Mouse (Mus musculus): ENCODE measurements around the gene Gng7. TPM values are rescaled to one million over a fixed set of nuclear protein-coding genes. Genes with fewer than 3 reads are reported as not detected.
"Not testable (repeated sequence)": the region's sequence is repeated elsewhere in the genome, so short reads cannot be mapped to it uniquely, and the experiment has no call there.

Gene Gng7
- polyA plus RNA-seq, 1 experiment: 4.1 TPM

- no peak for TF ChIP-seq POLR2A (IDR thresholded peaks at IDR 0.05; ENCODE audit: insufficient read depth, low read length)
- TF ChIP-seq EP300 (IDR thresholded peaks at IDR 0.05; ENCODE audit: insufficient read depth, low read depth, low read length): no peak
- TF ChIP-seq CTCF (IDR thresholded peaks at IDR 0.05; ENCODE audit: low read depth, low read length): no peak
- no peak overlapping the region for H3K27ac ChIP-seq (ENCODE audit: insufficient read depth, low read length)
- peaks cover 2% of the 10 kb centered on the region for H3K4me1 ChIP-seq (ENCODE audit: control insufficient read depth, insufficient read depth, low read length)
- no peak overlapping the region for H3K4me3 ChIP-seq (ENCODE audit: low read depth, low read length)
- no peak overlapping the region for H3K9ac ChIP-seq (ENCODE audit: low read depth, poor library complexity, severe bottlenecking)
- no peaks in the 10 kb centered on the region for H3K27me3 ChIP-seq (ENCODE audit: control insufficient read depth, insufficient read depth, low read length, poor library complexity, severe bottlenecking)
- H3K9me3 ChIP-seq (replicated peaks; ENCODE audit: control insufficient read depth, insufficient read depth, low read length, poor library complexity, severe bottlenecking): no peaks in the 10 kb centered on the region
- no peaks in the 10 kb centered on the region for H3K36me3 ChIP-seq (ENCODE audit: control insufficient read depth, insufficient read depth, low read length, poor library complexity, severe bottlenecking)
Measured at GRCm38 (mm10) chr10:81057406-81058130, 42.8 kb upstream of the Gng7 start.

GRCm38 (mm10) chr10:81055802-81056340 lies 41.1 kb upstream of the Gng7 start:
- not testable (repeated sequence) for H3K4me3 ChIP-seq (ENCODE audit: low read depth, low read length); H3K27me3 ChIP-seq (ENCODE audit: control insufficient read depth, insufficient read depth, low read length, poor library complexity, severe bottlenecking); H3K36me3 ChIP-seq (ENCODE audit: control insufficient read depth, insufficient read depth, low read length, poor library complexity, severe bottlenecking); H3K4me1 ChIP-seq (ENCODE audit: control insufficient read depth, insufficient read depth, low read length); H3K27ac ChIP-seq (ENCODE audit: insufficient read depth, low read length); H3K9me3 ChIP-seq (replicated peaks; ENCODE audit: control insufficient read depth, insufficient read depth, low read length, poor library complexity, severe bottlenecking); H3K9ac ChIP-seq (ENCODE audit: low read depth, poor library complexity, severe bottlenecking)

GRCm38 (mm10) chr10:81055169-81055568 lies 40.4 kb upstream of the Gng7 start:
- TF ChIP-seq EP300 (IDR thresholded peaks at IDR 0.05; ENCODE audit: insufficient read depth, low read depth, low read length): no peak
- TF ChIP-seq POLR2A (IDR thresholded peaks at IDR 0.05; ENCODE audit: insufficient read depth, low read length): no peak
- no peak for TF ChIP-seq CTCF (IDR thresholded peaks at IDR 0.05; ENCODE audit: low read depth, low read length)
- H3K36me3 ChIP-seq (ENCODE audit: control insufficient read depth, insufficient read depth, low read length, poor library complexity, severe bottlenecking): peaks cover 13% of the 10 kb centered on the region
- no peak overlapping the region for H3K4me3 ChIP-seq (ENCODE audit: low read depth, low read length)
- H3K27me3 ChIP-seq (ENCODE audit: control insufficient read depth, insufficient read depth, low read length, poor library complexity, severe bottlenecking): no peaks in the 10 kb centered on the region
- H3K9ac ChIP-seq (ENCODE audit: low read depth, poor library complexity, severe bottlenecking): no peak overlapping the region
- H3K27ac ChIP-seq (ENCODE audit: insufficient read depth, low read length): no peak overlapping the region
- no peaks in the 10 kb centered on the region for H3K4me1 ChIP-seq (ENCODE audit: control insufficient read depth, insufficient read depth, low read length)
- H3K9me3 ChIP-seq (replicated peaks; ENCODE audit: control insufficient read depth, insufficient read depth, low read length, poor library complexity, severe bottlenecking): no peaks in the 10 kb centered on the region

GRCm38 (mm10) chr10:81052577-81052976 lies 37.8 kb upstream of the Gng7 start:
- Histone ChIP-seq H3K9me3 (replicated peaks; ENCODE audit: control insufficient read depth, insufficient read depth, low read length, poor library complexity, severe bottlenecking) (no peaks in the 10 kb centered on the region), H3K9ac (ENCODE audit: low read depth, poor library complexity, severe bottlenecking) (no peak overlapping the region), H3K36me3 (ENCODE audit: control insufficient read depth, insufficient read depth, low read length, poor library complexity, severe bottlenecking) (peaks cover 34% of the 10 kb centered on the region), H3K27me3 (ENCODE audit: control insufficient read depth, insufficient read depth, low read length, poor library complexity, severe bottlenecking) (no peaks in the 10 kb centered on the region), H3K27ac (ENCODE audit: insufficient read depth, low read length) (no peak overlapping the region), H3K4me3 (ENCODE audit: low read depth, low read length) (no peak overlapping the region), H3K4me1 (ENCODE audit: control insufficient read depth, insufficient read depth, low read length) (no peaks in the 10 kb centered on the region)
- TF ChIP-seq CTCF (IDR thresholded peaks at IDR 0.05; ENCODE audit: low read depth, low read length) (no peak), EP300 (IDR thresholded peaks at IDR 0.05; ENCODE audit: insufficient read depth, low read depth, low read length) (no peak), POLR2A (IDR thresholded peaks at IDR 0.05; ENCODE audit: insufficient read depth, low read length) (no peak)

GRCm38 (mm10) chr10:81051133-81051532 lies 36.4 kb upstream of the Gng7 start:
- Histone ChIP-seq H3K9ac (ENCODE audit: low read depth, poor library complexity, severe bottlenecking) (no peak overlapping the region), H3K27ac (ENCODE audit: insufficient read depth, low read length) (no peak overlapping the region), H3K4me3 (ENCODE audit: low read depth, low read length) (no peak overlapping the region), H3K27me3 (ENCODE audit: control insufficient read depth, insufficient read depth, low read length, poor library complexity, severe bottlenecking) (no peaks in the 10 kb centered on the region), H3K9me3 (replicated peaks; ENCODE audit: control insufficient read depth, insufficient read depth, low read length, poor library complexity, severe bottlenecking) (no peaks in the 10 kb centered on the region), H3K36me3 (ENCODE audit: control insufficient read depth, insufficient read depth, low read length, poor library complexity, severe bottlenecking) (peaks cover 44% of the 10 kb centered on the region), H3K4me1 (ENCODE audit: control insufficient read depth, insufficient read depth, low read length) (no peaks in the 10 kb centered on the region)
- TF ChIP-seq CTCF (IDR thresholded peaks at IDR 0.05; ENCODE audit: low read depth, low read length) (no peak), EP300 (IDR thresholded peaks at IDR 0.05; ENCODE audit: insufficient read depth, low read depth, low read length) (no peak)

- H3K27me3 ChIP-seq (ENCODE audit: control insufficient read depth, insufficient read depth, low read length, poor library complexity, severe bottlenecking): no peaks in the 10 kb centered on the region
- H3K4me3 ChIP-seq (ENCODE audit: low read depth, low read length): no peak overlapping the region
- H3K9me3 ChIP-seq (replicated peaks; ENCODE audit: control insufficient read depth, insufficient read depth, low read length, poor library complexity, severe bottlenecking): no peaks in the 10 kb centered on the region
- no peak overlapping the region for H3K27ac ChIP-seq (ENCODE audit: insufficient read depth, low read length)
- H3K9ac ChIP-seq (ENCODE audit: low read depth, poor library complexity, severe bottlenecking): no peak overlapping the region
- peaks cover 49% of the 10 kb centered on the region for H3K36me3 ChIP-seq (ENCODE audit: control insufficient read depth, insufficient read depth, low read length, poor library complexity, severe bottlenecking)
- TF ChIP-seq POLR2A (IDR thresholded peaks at IDR 0.05; ENCODE audit: insufficient read depth, low read length) (no peak), EP300 (IDR thresholded peaks at IDR 0.05; ENCODE audit: insufficient read depth, low read depth, low read length) (no peak), CTCF (IDR thresholded peaks at IDR 0.05; ENCODE audit: low read depth, low read length) (peak; percentile 51)
- H3K4me1 ChIP-seq (ENCODE audit: control insufficient read depth, insufficient read depth, low read length): no peaks in the 10 kb centered on the region
Measured at GRCm38 (mm10) chr10:81050645-81051044, 35.9 kb upstream of the Gng7 start.

GRCm38 (mm10) chr10:81045246-81045645 lies 30.5 kb upstream of the Gng7 start:
- H3K9ac ChIP-seq (ENCODE audit: low read depth, poor library complexity, severe bottlenecking); H3K27me3 ChIP-seq (ENCODE audit: control insufficient read depth, insufficient read depth, low read length, poor library complexity, severe bottlenecking); H3K4me3 ChIP-seq (ENCODE audit: low read depth, low read length); H3K9me3 ChIP-seq (replicated peaks; ENCODE audit: control insufficient read depth, insufficient read depth, low read length, poor library complexity, severe bottlenecking); H3K27ac ChIP-seq (ENCODE audit: insufficient read depth, low read length); H3K4me1 ChIP-seq (ENCODE audit: control insufficient read depth, insufficient read depth, low read length): not testable (repeated sequence)
- peaks cover 50% of the 10 kb centered on the region for H3K36me3 ChIP-seq (ENCODE audit: control insufficient read depth, insufficient read depth, low read length, poor library complexity, severe bottlenecking)
